17 mouse cellular contexts compared by ENCODE assay signal in the genomic region with DNA sequence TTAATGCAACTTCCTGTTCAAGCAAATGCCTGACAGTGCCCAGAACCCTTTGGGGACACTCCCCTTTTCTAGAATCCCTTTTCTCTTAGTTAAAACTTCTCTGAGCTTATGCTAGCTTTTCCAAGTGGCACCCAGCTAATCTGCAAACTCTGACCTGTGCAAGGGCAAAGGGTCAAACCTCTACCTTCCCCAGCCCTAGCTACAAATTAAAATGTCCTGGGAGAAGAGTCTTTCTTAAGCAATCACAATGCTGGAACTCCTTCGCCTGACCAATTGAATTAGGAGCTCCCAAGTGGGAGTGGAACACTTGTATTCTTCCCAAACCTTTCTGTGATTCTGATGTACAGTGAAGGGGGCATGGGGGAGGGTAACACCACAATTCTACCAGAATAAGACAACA. TPM values are rescaled to one million over a fixed set of nuclear protein-coding genes. Genes with fewer than 3 reads are reported as not detected.
"Had no signal": no experiment of that assay in that cellular context is flagged by ENCODE, and none has a peak within 500 bp of the region (broad histone marks: within the 10 kb centered on the region; RNA-seq: fewer than 3 reads in every experiment).

No protein-coding gene starts in this region.

- DNase-seq: lung, adult 18-20 months; lung, embryonic 14.5 days; lung, postnatal 14 days; lung, postnatal 36 days; right cerebral cortex, postnatal 14 days; thymus, adult 2 months; thymus, postnatal 25 days; thymus, postnatal 4 days had no signal

- H3K27ac ChIP-seq: macrophage; midbrain, embryonic 13.5 days; midbrain, embryonic 15.5 days; neural tube, embryonic 12.5 days; stomach, embryonic 15.5 days; stomach, postnatal 0 days had no signal

- H3K4me3 ChIP-seq: megakaryocyte, embryonic 14.5 days; midbrain, embryonic 13.5 days; midbrain, embryonic 15.5 days; neural tube, embryonic 12.5 days; stomach, embryonic 15.5 days had no signal

- H3K27me3 ChIP-seq: midbrain, embryonic 13.5 days; midbrain, embryonic 15.5 days; neural tube, embryonic 12.5 days; stomach, embryonic 15.5 days had no signal

- H3K4me1 ChIP-seq: megakaryocyte, embryonic 14.5 days; midbrain, embryonic 13.5 days; midbrain, embryonic 15.5 days; neural tube, embryonic 12.5 days; stomach, embryonic 15.5 days had no signal

RNA-seq across cellular contexts. Expression of a gene that starts 59.2 kb away (rescaled TPM):
- polyA plus RNA-seq: macrophage; spleen, adult 2 months; testis, adult 2 months had no signal
